11 mouse cellular contexts compared by ENCODE assay signal in the genomic region with DNA sequence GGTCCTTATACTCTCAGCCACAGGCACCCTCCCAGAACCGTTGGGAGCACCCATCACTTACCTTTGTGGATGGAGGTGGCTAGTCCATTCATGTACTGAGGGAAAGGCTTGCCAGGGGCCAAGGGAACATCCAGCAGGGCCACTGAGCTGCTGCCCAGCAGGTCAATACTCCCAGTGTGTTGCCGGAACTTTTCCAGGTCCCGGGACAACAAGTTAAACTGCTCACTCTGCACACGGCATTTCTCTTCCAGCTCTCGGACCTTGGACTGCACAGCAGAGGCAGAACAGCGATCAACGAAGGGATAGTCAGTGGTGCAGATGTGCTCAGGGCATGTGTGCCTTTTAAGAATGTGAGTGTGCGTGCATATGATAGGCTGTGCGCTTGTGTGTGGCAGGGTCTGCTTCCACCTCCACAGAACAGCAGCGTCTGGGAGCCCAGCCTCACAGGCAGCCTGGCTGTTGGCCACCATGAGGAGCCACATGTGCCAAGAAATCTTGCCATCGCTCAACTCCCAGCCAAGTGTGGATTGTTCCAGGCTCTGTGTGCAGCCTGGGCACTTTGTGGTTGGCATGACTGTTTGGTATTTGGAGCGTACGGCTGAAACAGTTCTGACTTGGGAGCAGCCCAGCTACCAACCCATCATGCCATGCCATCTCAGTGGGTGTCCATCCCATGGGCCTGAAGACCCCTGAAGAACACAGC.
DNase-seq lines count a peak whose midpoint lies in the region; ATAC-seq and TF ChIP-seq lines count a peak whose summit lies in the region.
"Had no signal": no experiment of that assay in that cellular context is flagged by ENCODE, and none has a peak within 500 bp of the region (broad histone marks: within the 10 kb centered on the region; RNA-seq: fewer than 3 reads in every experiment).

No protein-coding gene starts in this region.

- peak; percentile 56; the same call in 1 of the 2 replicates for ATAC-seq in forebrain, embryonic 14.5 days
- ATAC-seq in midbrain, postnatal 0 days (ENCODE audit: low FRiP score), result no peak
- no peak for ATAC-seq in midbrain, embryonic 15.5 days (replicated peaks)
- ATAC-seq in intestine, embryonic 16.5 days, result no peak
- ATAC-seq: midbrain, embryonic 16.5 days had no signal

- DNase-seq in forebrain, embryonic 14.5 days (ENCODE audit: low spot score), result peak; percentile 87
- DNase-seq in forebrain, embryonic 10.5 days (ENCODE audit: extremely low spot score, low spot score), result no peak
- peak; percentile 91 for DNase-seq in midbrain, postnatal 0 days (ENCODE audit: low spot score)
- peak; percentile 74 to 84 for DNase-seq in left cerebral cortex, adult 18-20 months (ENCODE audit: low spot score in 2 of 2)
- DNase-seq in urinary bladder, adult 18-20 months (ENCODE audit: low spot score in 2 of 2), result no peak
- no peak for DNase-seq in kidney, adult 18-20 months

- H3K36me3 ChIP-seq in forebrain, embryonic 14.5 days (ENCODE audit: control insufficient read depth, insufficient read depth, low read length), result no peaks in the 10 kb centered on the region
- H3K36me3 ChIP-seq in forebrain, embryonic 10.5 days (replicated peaks), result no peaks in the 10 kb centered on the region
- H3K36me3 ChIP-seq in midbrain, postnatal 0 days (ENCODE audit: insufficient read depth, low read length), result peaks cover 4% of the 10 kb centered on the region; the same call in 1 of the 2 replicates
- H3K36me3 ChIP-seq in midbrain, embryonic 15.5 days (replicated peaks), result no peaks in the 10 kb centered on the region
- H3K36me3 ChIP-seq in intestine, embryonic 16.5 days (ENCODE audit: control insufficient read depth, insufficient read depth, low read length), result no peaks in the 10 kb centered on the region

- H3K4me3 ChIP-seq in forebrain, embryonic 14.5 days (ENCODE audit: low read depth, low read length), result no peak overlapping the region
- H3K4me3 ChIP-seq in forebrain, embryonic 10.5 days, result no peak overlapping the region
- no peak overlapping the region for H3K4me3 ChIP-seq in midbrain, postnatal 0 days (ENCODE audit: low read depth, low read length)
- H3K4me3 ChIP-seq in midbrain, embryonic 15.5 days, result no peak overlapping the region
- no peak overlapping the region for H3K4me3 ChIP-seq in intestine, embryonic 16.5 days (ENCODE audit: low read length)

- H3K4me2 ChIP-seq in forebrain, embryonic 14.5 days (ENCODE audit: low read length), result no peak overlapping the region
- no peak overlapping the region for H3K4me2 ChIP-seq in midbrain, postnatal 0 days (ENCODE audit: low read depth, low read length, poor library complexity, severe bottlenecking)
- H3K4me2 ChIP-seq in midbrain, embryonic 15.5 days, result no peak overlapping the region
- H3K4me2 ChIP-seq in intestine, embryonic 16.5 days (ENCODE audit: low read depth, low read length), result no peak overlapping the region

- no peaks in the 10 kb centered on the region for H3K9me3 ChIP-seq in forebrain, embryonic 14.5 days (replicated peaks; ENCODE audit: control insufficient read depth, low read length)
- H3K9me3 ChIP-seq in forebrain, embryonic 10.5 days, result 0 out of 2 replicates have a peak, but pooled peaks cover 5% of the 10 kb centered on the region
- no peaks in the 10 kb centered on the region for H3K9me3 ChIP-seq in midbrain, postnatal 0 days (ENCODE audit: low read length)
- no peaks in the 10 kb centered on the region for H3K9me3 ChIP-seq in midbrain, embryonic 15.5 days
- no peaks in the 10 kb centered on the region for H3K9me3 ChIP-seq in intestine, embryonic 16.5 days (ENCODE audit: control insufficient read depth, low read length)

- no peak overlapping the region for H3K9ac ChIP-seq in forebrain, embryonic 14.5 days (ENCODE audit: low read length)
- no peak overlapping the region for H3K9ac ChIP-seq in midbrain, postnatal 0 days (replicated peaks; ENCODE audit: low read length, poor library complexity, severe bottlenecking)
- H3K9ac ChIP-seq in midbrain, embryonic 15.5 days, result no peak overlapping the region
- H3K9ac ChIP-seq in intestine, embryonic 16.5 days (ENCODE audit: low read depth, low read length), result no peak overlapping the region
- H3K9ac ChIP-seq: liver, embryonic 14.5 days had no signal

- WGBS in forebrain, embryonic 14.5 days, result 76% methylated on average over 13 of the region's 13 CpGs
- WGBS in forebrain, embryonic 10.5 days, result 93% methylated on average over 13 of the region's 13 CpGs
- WGBS in midbrain, postnatal 0 days, result 81% methylated on average over 13 of the region's 13 CpGs
- 82% methylated on average over 13 of the region's 13 CpGs for WGBS in midbrain, embryonic 15.5 days
- WGBS in intestine, embryonic 16.5 days, result 87% methylated on average over 13 of the region's 13 CpGs

- no peaks in the 10 kb centered on the region for H3K27me3 ChIP-seq in forebrain, embryonic 14.5 days (replicated peaks; ENCODE audit: control insufficient read depth, insufficient read depth, low read length)
- no peaks in the 10 kb centered on the region for H3K27me3 ChIP-seq in forebrain, embryonic 10.5 days (ENCODE audit: poor library complexity, severe bottlenecking)
- no peaks in the 10 kb centered on the region for H3K27me3 ChIP-seq in midbrain, postnatal 0 days (ENCODE audit: insufficient read depth, low read length)
- H3K27me3 ChIP-seq in midbrain, embryonic 15.5 days (replicated peaks), result no peaks in the 10 kb centered on the region
- H3K27me3 ChIP-seq in intestine, embryonic 16.5 days (replicated peaks; ENCODE audit: control insufficient read depth, insufficient read depth, low read length), result no peaks in the 10 kb centered on the region
- H3K27me3 ChIP-seq: CH12.LX had no signal

- TF ChIP-seq CTCF in midbrain, postnatal 0 days (IDR thresholded peaks at IDR 0.05), result no peak

- peaks cover 11% of the 10 kb centered on the region for H3K4me1 ChIP-seq in forebrain, embryonic 14.5 days (ENCODE audit: control insufficient read depth, insufficient read depth, low read length)
- peaks cover 12% of the 10 kb centered on the region for H3K4me1 ChIP-seq in forebrain, embryonic 10.5 days
- H3K4me1 ChIP-seq in midbrain, postnatal 0 days (ENCODE audit: insufficient read depth, low read length), result peaks cover 4% of the 10 kb centered on the region; the same call in 1 of the 2 replicates
- H3K4me1 ChIP-seq in midbrain, embryonic 15.5 days, result peaks cover 16% of the 10 kb centered on the region
- no peaks in the 10 kb centered on the region for H3K4me1 ChIP-seq in intestine, embryonic 16.5 days (ENCODE audit: control insufficient read depth, insufficient read depth, low read length)

- H3K27ac ChIP-seq in forebrain, embryonic 14.5 days (ENCODE audit: low read depth, low read length), result no peak overlapping the region
- H3K27ac ChIP-seq in forebrain, embryonic 10.5 days, result no peak overlapping the region
- no peak overlapping the region for H3K27ac ChIP-seq in midbrain, postnatal 0 days (ENCODE audit: low read depth, low read length)
- no peak overlapping the region for H3K27ac ChIP-seq in midbrain, embryonic 15.5 days
- H3K27ac ChIP-seq in intestine, embryonic 16.5 days (ENCODE audit: low read length), result no peak overlapping the region
- H3K27ac ChIP-seq: liver, embryonic 14.5 days had no signal

Comparison
In these comparisons a context has a peak if more than half of its experiments do, and no peak if none do; other contexts are left out.
1. DNase-seq: peak in forebrain, embryonic 14.5 days (single experiment), midbrain, postnatal 0 days (single experiment) and left cerebral cortex, adult 18-20 months (2 of 2); none in forebrain, embryonic 10.5 days (single experiment), urinary bladder, adult 18-20 months (0 of 2) and kidney, adult 18-20 months (single experiment).